Mouse (Mus musculus) lung, embryonic 16.5 days (tissue): Measurements from ENCODE around the gene Nxpe5. TPM values are rescaled to one million over a fixed set of nuclear protein-coding genes. Genes with fewer than 3 reads are reported as not detected.

ENCODE experiments used
- ATAC-seq: fragments of 200-750 bp; cut with Nextera tagmentation; 2 replicates; pipeline ENCODE4 v1.8.0; 2017; ENCODE audit warnings: low read depth, mild to moderate bottlenecking, moderate library complexity
- H3K27ac ChIP-seq: fragments of 300-500 bp; sonication (generic); 2 replicates; pipeline ENCODE4 v1.5.1; 2014; ENCODE audit warnings: mild to moderate bottlenecking, control low read depth, low read length
- H3K27me3 ChIP-seq: fragments of 300-500 bp; sonication (generic); 2 replicates; pipeline ENCODE4 v1.6.1; 2014; ENCODE audit warnings: low read depth, low read length, mixed read lengths; ENCODE audit not compliant: control insufficient read depth, insufficient read depth
- H3K36me3 ChIP-seq: fragments of 300-500 bp; sonication (generic); 2 replicates; pipeline ENCODE4 v1.6.1; 2014; ENCODE audit warnings: low read length; ENCODE audit not compliant: control insufficient read depth, insufficient read depth
- H3K4me1 ChIP-seq: fragments of 300-500 bp; sonication (generic); replicated peaks from 2 replicates; pipeline ENCODE4 v1.6.1; 2014; ENCODE audit warnings: low read length, mixed read lengths; ENCODE audit not compliant: control insufficient read depth, insufficient read depth
- H3K4me2 ChIP-seq: fragments of 300-500 bp; sonication (generic); 2 replicates; pipeline ENCODE4 v1.6.1; 2014; ENCODE audit warnings: low read depth, low read length, control low read depth
- H3K4me3 ChIP-seq: fragments of 300-500 bp; sonication (generic); 2 replicates; pipeline ENCODE4 v1.5.1; 2014; ENCODE audit warnings: mild to moderate bottlenecking, low read length, control low read depth
- H3K9ac ChIP-seq: fragments of 300-500 bp; sonication (generic); 2 replicates; pipeline ENCODE4 v1.6.1; 2014; ENCODE audit warnings: low read length, control low read depth
- H3K9me3 ChIP-seq: fragments of 300-500 bp; sonication (generic); 2 replicates; pipeline ENCODE4 v1.6.1; 2016; ENCODE audit warnings: low read length; ENCODE audit not compliant: control insufficient read depth
- WGBS: fragments of 180-500 bp; shearing (Covaris S2); extraction: QIAGEN DNeasy Blood & Tissue Kit; methylation state at CpG from one replicate; pipeline ENCODE4 v1.1.7; 2014; 5-methylcytosine and 5-hydroxymethylcytosine counted together
- polyA plus RNA-seq: library from polyadenylated mRNA; unstranded; fragments of >200 nt; fragmentation: Nextera tagmentation; extraction: Ambion mirVana; gene quantifications from 2 replicates; pipeline ENCODE4 v1.2.1, GENCODE M21; 2015

The Nxpe5 gene
- polyA plus RNA-seq, 1 experiment from 2014 or later, result not detected

DNA sequence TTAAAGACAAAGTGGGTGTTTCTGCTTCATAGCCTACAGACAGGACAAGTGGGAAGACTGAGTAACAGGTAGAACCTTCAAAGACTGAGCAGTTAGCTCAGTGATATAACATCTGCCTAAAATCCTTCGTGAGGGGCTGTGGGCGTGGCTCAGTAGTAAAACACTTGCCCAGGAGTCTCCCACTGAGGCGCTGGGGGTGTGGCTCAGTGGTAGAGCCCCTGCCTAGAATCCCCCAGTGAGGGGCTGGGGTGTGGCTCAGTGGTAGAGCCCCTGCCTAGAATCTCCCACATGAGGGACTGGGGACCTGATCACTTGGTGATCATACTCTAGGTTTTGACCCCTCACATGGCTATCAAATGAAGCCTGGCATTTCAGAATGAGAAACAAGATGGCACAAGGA is 32.4 kb downstream of the Nxpe5 start:
- Histone ChIP-seq H3K4me1 (peaks cover 16% of the 10 kb centered on the region), H3K9me3 (no peaks in the 10 kb centered on the region), H3K36me3 (peaks cover 18% of the 10 kb centered on the region)

DNA sequence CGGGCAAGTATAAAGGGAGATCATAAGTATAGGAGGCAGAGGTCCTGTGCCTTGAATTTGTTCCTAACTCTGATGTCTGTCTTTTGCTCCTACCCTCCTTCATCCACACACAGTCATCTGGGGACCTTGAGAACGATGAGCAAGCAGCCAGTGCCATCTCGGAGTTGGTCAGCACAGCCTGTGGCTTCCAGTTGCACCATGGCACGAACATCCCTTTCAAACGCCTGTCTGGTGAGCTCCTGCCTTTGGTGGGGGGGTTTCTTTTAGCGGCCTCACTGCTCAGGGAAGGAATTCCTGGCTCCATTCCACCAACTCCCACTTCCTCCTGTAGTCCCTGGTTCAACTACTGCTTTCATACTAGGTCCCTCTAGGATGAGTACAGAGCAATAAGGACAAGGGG is 32.8 kb downstream of the Nxpe5 start:
- Histone ChIP-seq H3K4me1 (peaks cover 19% of the 10 kb centered on the region), H3K27ac (no peak overlapping the region), H3K4me2 (no peak overlapping the region), H3K27me3 (no peaks in the 10 kb centered on the region), H3K9me3 (no peaks in the 10 kb centered on the region), H3K36me3 (peaks cover 18% of the 10 kb centered on the region), H3K4me3 (no peak overlapping the region), H3K9ac (no peak overlapping the region)
- ATAC-seq, result no peak
- WGBS, result 81% methylated on average over 6 of the region's 6 CpGs

More for the DNA sequence above, 32.4 kb downstream of the Nxpe5 start:
- Histone ChIP-seq H3K4me2 (no peak overlapping the region), H3K4me3 (no peak overlapping the region), H3K27me3 (no peaks in the 10 kb centered on the region), H3K27ac (no peak overlapping the region), H3K9ac (no peak overlapping the region)
- ATAC-seq, result no peak
- WGBS, result 78% methylated on average over 3 of the region's 3 CpGs

DNA sequence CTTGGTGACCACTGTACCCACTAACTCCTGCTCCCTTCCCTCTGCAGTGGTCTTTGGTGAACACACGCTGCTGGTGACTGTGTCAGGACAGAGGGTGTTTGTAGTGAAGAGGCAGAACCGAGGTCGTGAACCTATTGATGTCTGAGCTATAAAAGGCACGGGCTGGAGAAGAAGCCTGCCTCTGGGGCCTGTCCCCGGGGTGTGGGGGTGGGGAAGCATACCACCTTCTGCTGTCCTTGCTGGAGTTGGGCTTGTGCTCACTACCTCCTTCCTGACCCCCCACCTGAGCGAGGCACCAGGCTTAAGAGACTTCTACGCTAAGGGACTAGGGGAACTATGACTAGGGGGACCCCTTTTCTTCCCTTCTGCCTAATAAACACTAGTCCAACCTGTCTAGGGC is 33.3 kb downstream of the Nxpe5 start:
- Histone ChIP-seq H3K9me3 (no peaks in the 10 kb centered on the region), H3K36me3 (peaks cover 18% of the 10 kb centered on the region), H3K4me1 (peaks cover 19% of the 10 kb centered on the region), H3K27ac (no peak overlapping the region), H3K27me3 (no peaks in the 10 kb centered on the region), H3K4me2 (no peak overlapping the region), H3K9ac (no peak overlapping the region), H3K4me3 (no peak overlapping the region)
- no peak for ATAC-seq
- WGBS, result 76% methylated on average over 7 of the region's 7 CpGs

DNA sequence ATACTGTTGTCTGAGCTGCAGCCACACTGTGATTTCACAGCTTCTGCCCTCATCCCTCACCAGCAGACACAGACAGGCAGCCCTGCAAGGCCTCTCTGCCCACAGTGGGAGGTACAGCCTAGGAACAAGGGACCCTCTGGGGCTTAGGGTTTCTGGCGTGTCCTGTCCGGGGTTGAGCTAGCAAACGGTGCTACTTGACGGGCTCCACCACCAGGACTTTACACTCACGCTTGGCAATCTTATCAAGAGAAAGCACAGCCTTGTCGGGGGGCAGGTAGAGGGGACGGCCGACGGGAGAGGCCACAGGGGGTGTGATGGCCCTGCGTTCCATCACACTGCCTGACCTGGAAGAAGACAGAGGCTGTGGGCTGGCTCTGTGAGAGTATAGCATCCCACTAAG is 34.4 kb downstream of the Nxpe5 start:
- Histone ChIP-seq H3K4me2 (no peak overlapping the region), H3K4me3 (no peak overlapping the region), H3K27ac (no peak overlapping the region), H3K9ac (no peak overlapping the region), H3K9me3 (no peaks in the 10 kb centered on the region), H3K27me3 (no peaks in the 10 kb centered on the region), H3K36me3 (peaks cover 18% of the 10 kb centered on the region), H3K4me1 (peaks cover 24% of the 10 kb centered on the region)
- WGBS, result 74% methylated on average over 10 of the region's 10 CpGs
- ATAC-seq, result no peak

DNA sequence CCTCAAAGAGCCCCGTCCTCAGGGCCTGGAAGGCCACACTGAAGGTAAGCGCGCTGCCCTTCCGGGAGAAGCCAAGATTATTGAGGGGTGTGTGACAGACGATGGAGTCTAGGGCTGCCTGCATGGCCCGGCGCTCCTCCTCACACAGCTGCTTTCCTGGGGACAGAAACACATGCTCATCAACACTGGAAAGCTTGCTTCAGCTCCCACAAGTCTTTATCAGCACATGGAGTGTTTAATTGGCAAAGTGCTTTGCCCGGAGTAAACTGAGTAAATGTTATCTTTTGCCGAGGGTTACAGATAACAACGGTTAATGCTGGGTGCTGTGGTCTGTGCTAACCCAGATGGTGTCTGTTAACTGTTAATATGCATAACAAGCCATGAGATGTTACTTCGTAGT is 35.1 kb downstream of the Nxpe5 start:
- Histone ChIP-seq H3K36me3 (peaks cover 22% of the 10 kb centered on the region), H3K9ac (no peak overlapping the region), H3K27me3 (no peaks in the 10 kb centered on the region), H3K27ac (no peak overlapping the region), H3K4me3 (no peak overlapping the region), H3K4me2 (no peak overlapping the region), H3K4me1 (peaks cover 24% of the 10 kb centered on the region), H3K9me3 (no peaks in the 10 kb centered on the region)
- no peak for ATAC-seq
- WGBS, result 66% methylated on average over 11 of the region's 11 CpGs

DNA sequence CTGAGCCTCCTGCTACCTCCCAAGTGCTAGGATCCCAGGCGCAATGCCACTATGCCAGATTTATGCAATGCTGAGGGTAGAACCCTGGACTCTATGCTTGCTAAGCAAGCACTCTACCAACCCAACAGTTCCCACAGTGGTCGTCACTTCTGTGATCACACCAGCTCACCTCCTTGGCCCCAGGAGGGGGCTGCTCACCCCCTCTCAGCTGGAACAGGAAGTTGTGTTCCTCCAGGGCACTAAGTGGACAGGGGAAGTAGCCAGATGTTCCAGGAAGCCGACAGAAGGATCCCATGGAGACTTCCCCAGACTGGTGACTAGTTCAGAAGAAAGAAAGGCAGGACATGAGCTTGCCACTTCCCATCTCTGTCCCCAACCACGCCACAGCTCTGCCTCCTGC is 36.3 kb downstream of the Nxpe5 start:
- Histone ChIP-seq H3K4me2 (no peak overlapping the region), H3K9ac (peak overlapping the region; percentile 93; the same call in 1 of the 2 replicates), H3K4me3 (no peak overlapping the region), H3K9me3 (no peaks in the 10 kb centered on the region), H3K27me3 (no peaks in the 10 kb centered on the region), H3K27ac (no peak overlapping the region), H3K4me1 (peaks cover 18% of the 10 kb centered on the region), H3K36me3 (peaks cover 23% of the 10 kb centered on the region)
- ATAC-seq, result no peak
- WGBS, result 63% methylated on average over 4 of the region's 4 CpGs

DNA sequence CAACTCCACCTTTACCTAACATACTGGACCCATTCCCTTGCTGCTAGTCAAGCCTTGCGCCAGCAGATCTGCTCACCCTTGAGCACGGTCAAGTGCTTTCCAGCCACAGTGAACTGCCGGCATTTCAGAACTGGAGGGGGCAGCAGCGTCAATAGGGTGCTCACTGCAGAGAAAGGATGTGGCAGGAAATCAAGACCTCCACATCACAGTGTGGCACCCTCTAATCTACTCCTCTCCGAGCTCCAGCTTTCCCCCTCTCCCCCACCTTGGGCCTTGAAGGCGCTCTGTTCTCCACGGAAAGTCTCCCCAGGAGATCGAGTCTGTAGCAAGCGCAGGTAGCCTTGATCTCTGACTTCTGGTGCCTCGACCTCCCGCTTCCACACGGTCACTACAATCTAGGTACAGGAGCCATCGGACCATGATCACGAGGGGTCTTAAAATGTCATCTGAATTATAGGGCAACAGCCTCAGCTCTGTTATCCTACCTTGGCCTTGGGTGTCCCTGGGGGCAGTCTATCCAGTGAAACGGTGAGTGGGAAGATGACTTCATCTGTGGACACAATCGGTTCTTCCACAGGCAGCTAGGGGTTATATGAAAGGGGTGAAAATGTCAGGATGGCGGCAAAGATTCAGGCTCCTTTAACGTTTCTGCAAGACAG is 37.0 kb downstream of the Nxpe5 start:
- H3K4me3 ChIP-seq, result peak overlapping the region; percentile 94
- no peaks in the 10 kb centered on the region for H3K27me3 ChIP-seq
- peak overlapping the region; percentile 99 for H3K4me2 ChIP-seq
- H3K9me3 ChIP-seq, result no peaks in the 10 kb centered on the region
- peaks cover 18% of the 10 kb centered on the region for H3K4me1 ChIP-seq
- no peak for ATAC-seq
- peaks cover 23% of the 10 kb centered on the region for H3K36me3 ChIP-seq
- H3K9ac ChIP-seq, result peak overlapping the region; percentile 93
- 57% methylated on average over 18 of the region's 18 CpGs for WGBS
- H3K27ac ChIP-seq, result no peak overlapping the region

DNA sequence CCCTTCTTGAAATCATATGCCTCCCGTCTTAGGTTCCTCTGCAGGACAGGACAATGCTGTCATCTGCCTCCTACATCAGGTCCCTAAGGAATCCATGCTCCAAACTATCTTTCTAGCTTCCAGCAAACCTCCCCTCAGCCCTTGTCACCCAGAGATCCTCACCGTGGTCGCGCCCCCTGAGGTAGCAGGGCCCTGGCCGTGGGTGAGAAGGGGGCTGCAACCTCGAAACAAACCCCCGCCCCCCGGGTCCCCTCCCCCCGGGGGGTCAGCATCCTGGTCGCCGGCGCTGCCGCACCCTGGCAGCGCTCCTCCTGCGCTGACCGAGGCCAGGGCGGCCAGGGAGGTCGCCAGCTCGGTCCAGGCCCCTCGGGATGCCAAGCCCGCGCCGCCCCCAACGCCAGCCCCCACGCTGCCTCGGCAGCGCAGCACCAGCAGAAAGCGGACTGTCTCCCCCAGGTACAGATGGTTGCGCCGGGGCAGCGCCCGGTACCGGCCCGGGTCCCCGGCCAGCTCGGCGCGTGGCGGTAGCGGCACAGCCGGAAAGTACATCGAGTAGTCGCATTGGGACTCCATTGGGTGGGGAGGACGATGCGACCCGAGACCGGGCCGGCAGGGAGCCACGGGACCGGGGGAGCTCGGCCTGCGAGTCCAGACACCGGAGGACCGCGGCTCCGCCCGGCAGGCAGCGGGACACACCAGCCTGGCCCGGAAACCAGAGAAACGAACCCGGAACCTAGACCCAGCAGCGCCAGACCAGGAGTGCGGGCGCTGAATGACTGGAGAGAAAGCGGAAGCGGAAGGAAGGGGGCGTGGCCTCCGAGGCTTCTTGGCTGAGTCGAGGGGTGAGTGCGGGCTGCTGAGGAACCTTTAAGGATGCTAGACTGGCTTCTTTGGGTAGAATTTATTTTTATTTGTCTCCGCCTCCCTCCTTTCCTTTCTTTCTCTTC is 37.8 kb downstream of the Nxpe5 start, which contains the start of gene BC037034:
Gene BC037034 (minus strand): TSS at position 774 of the 947 bp plus-strand sequence.
- peak within 1 kb of the TSS; percentile 94 for H3K4me3 ChIP-seq
- WGBS, result 1% methylated on average over 64 of the region's 71 CpGs
- peaks cover 23% of the 10 kb centered on the region for H3K36me3 ChIP-seq
- peak within 1 kb of the TSS; percentile 93 for H3K9ac ChIP-seq
- peak; percentile 92 for ATAC-seq
- peaks cover 18% of the 10 kb centered on the region for H3K4me1 ChIP-seq
- H3K27me3 ChIP-seq, result no peaks in the 10 kb centered on the region
- no peaks in the 10 kb centered on the region for H3K9me3 ChIP-seq
- H3K27ac ChIP-seq, result peak within 1 kb of the TSS; percentile 63; the same call in 1 of the 2 replicates
- peak within 1 kb of the TSS; percentile 99 for H3K4me2 ChIP-seq

DNA sequence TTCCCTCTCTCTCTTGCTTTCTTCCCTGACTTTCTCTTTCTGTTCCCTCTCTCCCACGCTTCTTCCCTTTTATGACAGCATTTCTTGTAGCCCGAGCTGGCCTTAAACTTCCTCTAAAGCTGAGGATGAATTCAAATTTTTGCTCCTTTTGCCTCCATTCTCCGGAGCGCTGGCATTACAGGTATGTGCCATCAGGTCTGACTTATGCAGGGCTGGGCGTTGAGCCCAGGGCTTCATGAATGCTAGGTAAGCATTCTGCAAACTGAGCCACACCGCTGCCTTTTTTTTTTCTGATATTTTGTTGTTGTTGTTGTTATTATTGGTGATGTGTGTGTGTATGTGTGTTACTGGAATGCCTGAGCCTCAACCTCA is 38.5 kb downstream of the Nxpe5 start:
- H3K9me3 ChIP-seq, result no peaks in the 10 kb centered on the region
- no peaks in the 10 kb centered on the region for H3K27me3 ChIP-seq
- peak overlapping the region; percentile 99 for H3K4me2 ChIP-seq
- WGBS, result 13% methylated on average over 6 of the region's 6 CpGs
- peak overlapping the region; percentile 94 for H3K4me3 ChIP-seq
- H3K36me3 ChIP-seq, result peaks cover 23% of the 10 kb centered on the region
- H3K27ac ChIP-seq, result peak overlapping the region; percentile 55; the same call in 1 of the 2 replicates
- peak overlapping the region; percentile 93 for H3K9ac ChIP-seq
- peak; percentile 7; the same call in 1 of the 2 replicates for ATAC-seq
- peaks cover 18% of the 10 kb centered on the region for H3K4me1 ChIP-seq
